Mouse (Mus musculus): ENCODE measurements around the gene Tle3. TPM values are rescaled to one million over a fixed set of nuclear protein-coding genes. Genes with fewer than 3 reads are reported as not detected.

Gene Tle3
- polyA plus RNA-seq, 1 experiment, result 205 TPM

DNA sequence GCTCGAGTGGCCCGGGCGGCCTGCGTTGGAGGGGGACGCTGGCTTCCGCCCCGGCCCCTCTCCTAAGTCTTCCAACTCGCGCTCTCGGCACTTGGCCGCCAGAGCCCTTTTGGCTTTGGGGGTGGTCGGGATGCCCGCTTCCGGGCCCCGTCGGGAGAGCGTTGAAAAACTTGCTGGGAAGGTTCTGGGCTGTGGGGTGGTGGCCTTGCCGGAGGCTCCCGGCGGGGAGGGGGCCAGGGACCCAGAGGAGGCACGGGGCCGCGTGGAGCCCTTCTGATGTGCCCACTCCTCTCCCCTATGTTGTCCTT is 1.4 kb downstream of the Tle3 start:
- peak overlapping the region; percentile 82 for H3K4me3 ChIP-seq (ENCODE audit: control insufficient read depth, insufficient read depth, low read length)
- no peak for TF ChIP-seq POLR2A (IDR thresholded peaks at IDR 0.05; ENCODE audit: control insufficient read depth, extremely low read depth, insufficient read depth, low read length, poor library complexity)
- no peak for TF ChIP-seq CTCF (IDR thresholded peaks at IDR 0.05; ENCODE audit: borderline replicate concordance, control insufficient read depth, extremely low read depth, insufficient read depth, low read length, poor library complexity)
- under 1% methylated on average over 23 of the region's 23 CpGs for WGBS
- peak overlapping the region; percentile 48; the same call in 1 of the 2 replicates for H3K27ac ChIP-seq (ENCODE audit: control insufficient read depth, insufficient read depth, low read length)
- peaks cover 44% of the 10 kb centered on the region for H3K4me1 ChIP-seq (replicated peaks; ENCODE audit: control insufficient read depth, insufficient read depth, low read length)
- H3K36me3 ChIP-seq (ENCODE audit: control insufficient read depth, insufficient read depth, low read length), result peaks cover 9% of the 10 kb centered on the region
- no peak for DNase-seq
- peaks cover 4% of the 10 kb centered on the region; the same call in 1 of the 2 replicates for H3K27me3 ChIP-seq (ENCODE audit: control insufficient read depth, insufficient read depth, low read length)

- Histone ChIP-seq H3K27ac (ENCODE audit: control insufficient read depth, insufficient read depth, low read length) (peak overlapping the region; percentile 48; the same call in 1 of the 2 replicates), H3K4me3 (ENCODE audit: control insufficient read depth, insufficient read depth, low read length) (peak overlapping the region; percentile 82), H3K36me3 (ENCODE audit: control insufficient read depth, insufficient read depth, low read length) (peaks cover 13% of the 10 kb centered on the region), H3K27me3 (ENCODE audit: control insufficient read depth, insufficient read depth, low read length) (peaks cover 4% of the 10 kb centered on the region; the same call in 1 of the 2 replicates), H3K4me1 (replicated peaks; ENCODE audit: control insufficient read depth, insufficient read depth, low read length) (peaks cover 48% of the 10 kb centered on the region)
- WGBS, result 1% methylated on average over 51 of the region's 51 CpGs
- TF ChIP-seq CTCF (IDR thresholded peaks at IDR 0.05; ENCODE audit: borderline replicate concordance, control insufficient read depth, extremely low read depth, insufficient read depth, low read length, poor library complexity), result peak; percentile 58; the same call in 1 of the 2 replicates
- TF ChIP-seq POLR2A (IDR thresholded peaks at IDR 0.05; ENCODE audit: control insufficient read depth, extremely low read depth, insufficient read depth, low read length, poor library complexity), result no peak
- DNase-seq, result peak; percentile 58
Observed at GRCm38 (mm10) chr9:61373942-61374900, 2.1 kb downstream of the Tle3 start.

DNA sequence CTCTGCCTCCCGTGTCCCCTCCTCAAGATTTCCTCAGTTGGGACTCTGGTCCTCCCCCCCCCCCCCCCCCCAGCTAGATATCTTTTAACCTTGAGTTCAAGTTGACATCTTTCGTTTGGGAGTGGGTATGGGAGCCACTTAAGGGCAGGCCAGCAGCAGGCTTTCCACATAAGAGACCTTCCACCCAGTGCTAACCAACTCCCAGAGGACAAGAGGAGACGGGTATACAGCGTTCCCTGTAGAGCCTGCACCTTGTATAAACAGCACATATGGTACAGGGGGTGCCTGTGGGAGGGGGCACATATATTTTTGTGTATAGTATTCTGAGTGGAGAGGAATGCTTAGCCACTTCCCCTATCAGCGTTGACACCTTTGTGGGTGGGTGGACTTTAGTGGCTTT is 2.8 kb downstream of the Tle3 start:
- Histone ChIP-seq H3K4me1 (replicated peaks; ENCODE audit: control insufficient read depth, insufficient read depth, low read length) (peaks cover 48% of the 10 kb centered on the region), H3K27ac (ENCODE audit: control insufficient read depth, insufficient read depth, low read length) (no peak overlapping the region), H3K4me3 (ENCODE audit: control insufficient read depth, insufficient read depth, low read length) (peak overlapping the region; percentile 82; the same call in 1 of the 2 replicates), H3K36me3 (ENCODE audit: control insufficient read depth, insufficient read depth, low read length) (peaks cover 13% of the 10 kb centered on the region), H3K27me3 (ENCODE audit: control insufficient read depth, insufficient read depth, low read length) (no peaks in the 10 kb centered on the region)
- TF ChIP-seq CTCF (IDR thresholded peaks at IDR 0.05; ENCODE audit: borderline replicate concordance, control insufficient read depth, extremely low read depth, insufficient read depth, low read length, poor library complexity), result no peak
- no peak for TF ChIP-seq POLR2A (IDR thresholded peaks at IDR 0.05; ENCODE audit: control insufficient read depth, extremely low read depth, insufficient read depth, low read length, poor library complexity)
- no peak for DNase-seq
- 28% methylated on average over 5 of the region's 5 CpGs for WGBS

DNA sequence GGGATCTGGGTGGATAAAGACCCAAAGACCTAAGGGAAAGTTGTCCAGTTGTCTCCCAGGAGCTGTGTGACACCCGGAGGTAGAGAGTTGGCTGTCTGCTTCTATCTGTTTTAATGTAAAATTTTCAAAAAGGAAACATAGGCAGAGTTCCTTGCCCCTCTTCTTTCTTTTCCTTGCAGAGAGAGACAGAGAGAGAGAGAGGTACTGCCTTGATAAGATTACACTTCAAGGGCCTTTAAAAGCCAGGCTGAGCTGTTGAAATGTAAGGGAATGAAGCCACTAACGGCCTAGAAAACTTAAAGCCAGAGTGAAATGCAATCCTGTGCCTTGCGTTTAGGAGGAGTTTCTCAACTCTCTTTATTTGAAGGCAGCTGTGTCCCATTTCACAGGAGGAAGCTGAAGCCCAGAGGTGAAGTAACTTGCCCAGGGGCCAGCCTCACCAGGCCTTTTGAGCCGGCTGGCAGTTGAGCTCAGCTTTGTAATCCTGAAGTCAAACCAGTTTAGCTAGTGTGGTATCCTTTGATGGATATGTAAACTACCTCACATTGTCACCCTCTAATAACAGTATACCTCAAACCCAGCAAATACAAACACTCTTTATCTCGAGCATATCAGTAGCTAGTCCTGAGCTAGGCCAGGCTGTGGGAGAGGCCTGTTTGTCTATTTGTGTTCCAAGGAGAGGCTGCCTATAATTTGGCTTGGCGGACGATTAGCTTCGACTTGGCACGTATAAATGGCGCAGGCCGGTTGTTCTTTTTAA is 3.8 kb downstream of the Tle3 start:
- Histone ChIP-seq H3K4me3 (ENCODE audit: control insufficient read depth, insufficient read depth, low read length) (no peak overlapping the region), H3K36me3 (ENCODE audit: control insufficient read depth, insufficient read depth, low read length) (peaks cover 13% of the 10 kb centered on the region), H3K4me1 (replicated peaks; ENCODE audit: control insufficient read depth, insufficient read depth, low read length) (peaks cover 57% of the 10 kb centered on the region), H3K27me3 (ENCODE audit: control insufficient read depth, insufficient read depth, low read length) (no peaks in the 10 kb centered on the region), H3K27ac (ENCODE audit: control insufficient read depth, insufficient read depth, low read length) (no peak overlapping the region)
- TF ChIP-seq POLR2A (IDR thresholded peaks at IDR 0.05; ENCODE audit: control insufficient read depth, extremely low read depth, insufficient read depth, low read length, poor library complexity), result no peak
- DNase-seq, result no peak
- 69% methylated on average over 11 of the region's 11 CpGs for WGBS

GRCm38 (mm10) chr9:61376650-61377049 is 4.5 kb downstream of the Tle3 start:
- TF ChIP-seq CTCF (IDR thresholded peaks at IDR 0.05; ENCODE audit: borderline replicate concordance, control insufficient read depth, extremely low read depth, insufficient read depth, low read length, poor library complexity), result no peak
- TF ChIP-seq POLR2A (IDR thresholded peaks at IDR 0.05; ENCODE audit: control insufficient read depth, extremely low read depth, insufficient read depth, low read length, poor library complexity), result no peak
- no peak overlapping the region for H3K27ac ChIP-seq (ENCODE audit: control insufficient read depth, insufficient read depth, low read length)
- no peak for DNase-seq
- 11% methylated on average over 3 of the region's 3 CpGs for WGBS
- peaks cover 15% of the 10 kb centered on the region for H3K36me3 ChIP-seq (ENCODE audit: control insufficient read depth, insufficient read depth, low read length)
- peaks cover 56% of the 10 kb centered on the region for H3K4me1 ChIP-seq (replicated peaks; ENCODE audit: control insufficient read depth, insufficient read depth, low read length)
- no peaks in the 10 kb centered on the region for H3K27me3 ChIP-seq (ENCODE audit: control insufficient read depth, insufficient read depth, low read length)
- no peak overlapping the region for H3K4me3 ChIP-seq (ENCODE audit: control insufficient read depth, insufficient read depth, low read length)

DNA sequence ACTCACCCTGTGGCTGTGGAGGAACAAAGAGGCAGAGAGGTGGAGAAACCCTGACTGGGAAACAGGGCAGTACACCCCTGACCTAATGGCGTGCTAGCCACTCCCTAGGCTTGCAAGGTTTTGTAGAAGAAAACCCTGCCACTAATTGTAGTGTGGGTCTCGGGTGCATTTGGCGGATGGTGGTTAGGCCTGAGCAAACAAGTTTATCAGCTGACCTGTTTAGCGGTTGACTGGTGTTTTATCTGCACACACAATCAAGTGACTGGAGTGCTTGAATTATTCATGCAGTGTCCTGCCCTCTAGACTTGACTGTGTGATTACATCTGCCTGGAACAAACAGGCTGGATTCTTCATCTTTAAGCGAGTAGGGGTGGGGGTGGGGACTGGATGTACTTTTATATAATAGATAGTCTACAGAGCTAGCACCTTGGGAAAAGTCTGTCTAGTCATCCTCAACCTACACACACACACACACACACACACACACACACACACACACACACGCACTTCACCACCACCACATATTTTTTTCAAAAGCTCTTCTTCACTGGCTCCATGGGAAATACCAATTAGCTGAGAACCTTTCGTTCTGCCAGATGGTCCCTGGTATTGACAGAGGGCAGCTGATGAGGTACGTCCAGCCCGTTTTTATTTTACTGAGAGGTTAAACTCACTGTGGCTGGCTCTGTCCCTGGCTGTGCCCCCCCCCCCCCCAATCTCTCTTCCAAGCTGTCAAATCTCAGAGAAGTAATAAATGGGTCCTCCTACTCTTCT is 5.7 kb downstream of the Tle3 start:
- H3K27ac ChIP-seq (ENCODE audit: control insufficient read depth, insufficient read depth, low read length), result no peak overlapping the region
- 38% methylated on average over 9 of the region's 9 CpGs for WGBS
- H3K36me3 ChIP-seq (ENCODE audit: control insufficient read depth, insufficient read depth, low read length), result peaks cover 18% of the 10 kb centered on the region
- H3K27me3 ChIP-seq (ENCODE audit: control insufficient read depth, insufficient read depth, low read length), result no peaks in the 10 kb centered on the region
- H3K4me1 ChIP-seq (replicated peaks; ENCODE audit: control insufficient read depth, insufficient read depth, low read length), result peaks cover 68% of the 10 kb centered on the region
- no peak for DNase-seq
- TF ChIP-seq POLR2A (IDR thresholded peaks at IDR 0.05; ENCODE audit: control insufficient read depth, extremely low read depth, insufficient read depth, low read length, poor library complexity), result no peak
- H3K4me3 ChIP-seq (ENCODE audit: control insufficient read depth, insufficient read depth, low read length), result no peak overlapping the region

All from thymus, adult 2 months (tissue).